Mouse (Mus musculus) neural tube, embryonic 12.5 days (tissue): ENCODE measurements around the gene Strip1. TPM values are rescaled to one million over a fixed set of nuclear protein-coding genes. Genes with fewer than 3 reads are reported as not detected.

Source experiments
- ATAC-seq: fragments of 200-750 bp; cut with Nextera tagmentation; 2 replicates; pipeline ENCODE4 v1.8.0; 2017; ENCODE audit warnings: low read depth, mild to moderate bottlenecking, moderate TSS enrichment, moderate library complexity; ENCODE audit not compliant: low FRiP score
- H3K27ac ChIP-seq: fragments of 300-500 bp; sonication (generic); 2 replicates; pipeline ENCODE4 v1.5.1; 2016
- H3K27me3 ChIP-seq: fragments of 300-500 bp; sonication (generic); replicated peaks from 2 replicates; pipeline ENCODE4 v1.6.1; 2016; ENCODE audit warnings: mild to moderate bottlenecking
- H3K36me3 ChIP-seq: fragments of 300-500 bp; sonication (generic); 2 replicates; pipeline ENCODE4 v1.6.1; 2016; ENCODE audit warnings: mild to moderate bottlenecking
- H3K4me1 ChIP-seq: fragments of 300-500 bp; sonication (generic); 2 replicates; pipeline ENCODE4 v1.6.1; 2016
- H3K4me2 ChIP-seq: fragments of 300-500 bp; sonication (generic); replicated peaks from 2 replicates; pipeline ENCODE4 v1.6.1; 2016; ENCODE audit warnings: mild to moderate bottlenecking
- H3K4me3 ChIP-seq: fragments of 300-500 bp; sonication (generic); 2 replicates; pipeline ENCODE4 v1.5.1; 2016
- H3K9ac ChIP-seq: fragments of 300-500 bp; sonication (generic); 2 replicates; pipeline ENCODE4 v1.6.1; 2016; ENCODE audit warnings: mild to moderate bottlenecking
- H3K9me3 ChIP-seq: fragments of 300-500 bp; sonication (generic); 2 replicates; pipeline ENCODE4 v1.6.1; 2016; ENCODE audit warnings: mild to moderate bottlenecking
- WGBS: fragments of 180-500 bp; shearing (Covaris S2); methylation state at CpG from one replicate; pipeline ENCODE4 v1.1.7; 2016; 5-methylcytosine and 5-hydroxymethylcytosine counted together
- polyA plus RNA-seq: library from polyadenylated mRNA; unstranded; fragments of >200 nt; fragmentation: Nextera tagmentation; extraction: Ambion mirVana; gene quantifications from 2 replicates; pipeline ENCODE4 v1.2.1, GENCODE M21; 2016

Strip1 gene
- polyA plus RNA-seq, 1 experiment from 2014 or later: 129 TPM

DNA sequence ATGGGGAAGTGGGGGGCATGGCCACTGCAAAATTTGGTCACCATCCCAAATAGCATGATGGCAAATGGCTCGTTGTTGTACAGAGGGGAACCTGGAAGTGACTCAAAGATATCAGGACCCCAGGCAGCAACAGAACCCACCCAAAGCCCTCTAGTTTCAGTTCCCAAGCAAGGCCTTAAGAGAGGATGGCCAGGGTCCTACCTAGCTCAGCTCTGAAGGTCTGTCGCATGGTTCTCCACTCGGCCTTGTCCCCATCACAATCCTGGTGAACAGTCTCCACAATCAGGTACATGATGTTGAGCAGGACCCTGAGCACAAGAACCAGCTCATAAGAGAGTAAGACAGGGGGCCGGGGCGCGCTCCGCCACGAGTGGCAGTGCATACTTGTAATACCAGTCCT is 7.1 kb downstream of the Strip1 start:
- Histone ChIP-seq H3K9me3 (no peaks in the 10 kb centered on the region), H3K9ac (no peak overlapping the region), H3K4me3 (no peak overlapping the region), H3K4me1 (0 out of 2 replicates have a peak, but pooled peaks cover 2% of the 10 kb centered on the region), H3K36me3 (peaks cover 85% of the 10 kb centered on the region), H3K27ac (no peak overlapping the region), H3K4me2 (no peak overlapping the region), H3K27me3 (no peaks in the 10 kb centered on the region)
- ATAC-seq: no peak
- WGBS: 96% methylated on average over 8 of the region's 8 CpGs

DNA sequence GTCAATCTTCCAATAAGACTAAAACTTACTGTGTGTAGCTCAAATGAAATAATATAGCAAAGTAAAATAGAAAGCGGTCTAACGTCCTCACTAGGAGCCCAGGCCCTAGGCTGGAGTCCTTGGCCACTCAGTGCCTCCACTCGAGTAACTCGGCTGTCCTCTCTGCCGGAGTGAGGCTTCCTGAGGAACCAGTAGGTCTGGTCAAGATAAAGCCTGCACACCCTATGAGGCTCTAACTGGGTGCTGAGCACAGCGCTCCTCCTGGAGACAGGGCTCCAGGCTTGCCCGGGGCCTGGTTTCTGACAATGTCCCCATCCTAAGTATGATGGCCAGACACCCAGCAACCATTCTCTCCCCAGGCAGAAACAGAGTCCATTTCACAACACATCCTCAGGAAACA is 9.0 kb downstream of the Strip1 start:
- no peak for ATAC-seq
- H3K36me3 ChIP-seq: peaks cover 97% of the 10 kb centered on the region
- H3K27ac ChIP-seq: no peak overlapping the region
- no peaks in the 10 kb centered on the region for H3K4me1 ChIP-seq
- no peak overlapping the region for H3K9ac ChIP-seq
- WGBS: 97% methylated on average over 7 of the region's 7 CpGs
- no peaks in the 10 kb centered on the region for H3K9me3 ChIP-seq
- H3K27me3 ChIP-seq: no peaks in the 10 kb centered on the region
- no peak overlapping the region for H3K4me3 ChIP-seq
- no peak overlapping the region for H3K4me2 ChIP-seq

DNA sequence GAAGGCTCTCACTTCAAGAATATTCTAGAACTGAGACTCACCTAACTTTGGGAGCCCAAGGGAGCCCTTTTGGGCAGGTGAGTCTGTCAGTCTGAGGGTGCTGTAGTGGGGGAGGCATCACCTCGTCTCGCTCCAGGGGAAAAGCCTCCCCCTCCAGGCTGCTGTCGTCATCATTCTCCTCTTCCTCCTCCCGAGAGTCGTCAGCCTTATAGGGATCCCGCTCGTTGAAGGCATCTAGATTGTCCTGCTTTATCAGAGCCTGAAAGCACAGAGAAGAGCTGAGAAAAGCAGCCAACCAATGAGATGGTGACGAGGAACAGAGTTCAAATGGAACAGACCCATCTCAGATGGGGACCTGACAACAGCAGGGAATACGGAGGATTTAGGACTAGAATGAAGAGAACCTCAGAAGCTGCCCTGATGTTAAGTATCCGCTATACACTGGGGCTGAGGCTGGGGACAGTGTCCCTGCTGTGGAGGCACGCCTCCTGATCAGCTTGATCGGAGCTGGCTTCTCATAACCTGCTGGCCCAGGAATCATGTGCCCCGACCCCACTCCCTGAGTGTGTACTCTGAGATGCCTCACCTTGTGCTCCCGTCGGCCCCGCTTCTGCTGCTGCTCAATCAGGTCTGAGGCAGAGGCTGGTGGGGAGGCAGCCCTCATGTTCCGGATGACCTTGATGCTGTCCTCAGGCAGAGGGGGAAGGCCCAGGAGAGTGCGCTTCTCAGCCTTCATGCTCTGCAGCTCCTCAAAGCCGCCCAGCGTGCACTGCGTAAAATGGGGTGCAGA is 10.0 kb downstream of the Strip1 start:
- H3K4me1 ChIP-seq: no peaks in the 10 kb centered on the region
- H3K4me3 ChIP-seq: no peak overlapping the region
- no peaks in the 10 kb centered on the region for H3K27me3 ChIP-seq
- no peak for ATAC-seq
- WGBS: 91% methylated on average over 21 of the region's 21 CpGs
- no peaks in the 10 kb centered on the region for H3K9me3 ChIP-seq
- peaks cover 97% of the 10 kb centered on the region for H3K36me3 ChIP-seq
- no peak overlapping the region for H3K4me2 ChIP-seq
- H3K27ac ChIP-seq: no peak overlapping the region
- no peak overlapping the region for H3K9ac ChIP-seq

DNA sequence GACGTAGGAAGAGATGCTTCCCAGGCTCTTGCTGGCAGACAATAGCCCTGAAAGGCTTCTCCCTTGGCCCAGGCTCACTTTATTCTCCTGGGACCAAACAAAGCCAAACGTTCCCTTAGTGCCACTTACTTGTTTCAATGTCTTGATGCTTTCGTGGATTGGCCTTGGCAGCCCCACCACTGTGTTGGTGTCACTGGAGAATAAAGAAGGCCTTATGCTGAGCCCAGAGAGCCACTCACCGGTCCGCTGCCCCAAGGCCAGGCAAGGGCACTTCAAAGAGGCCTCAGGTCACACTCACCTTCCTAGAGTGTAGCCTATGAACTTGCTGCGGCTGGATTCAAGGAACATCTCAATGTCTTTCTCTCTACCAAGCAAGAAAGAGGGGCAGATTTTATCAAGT is 11.6 kb downstream of the Strip1 start:
- WGBS: 90% methylated on average over 6 of the region's 6 CpGs
- H3K4me2 ChIP-seq: no peak overlapping the region
- H3K27me3 ChIP-seq: no peaks in the 10 kb centered on the region
- no peak overlapping the region for H3K27ac ChIP-seq
- H3K4me3 ChIP-seq: no peak overlapping the region
- no peaks in the 10 kb centered on the region for H3K9me3 ChIP-seq
- no peaks in the 10 kb centered on the region for H3K4me1 ChIP-seq
- no peak for ATAC-seq
- H3K36me3 ChIP-seq: peaks cover 97% of the 10 kb centered on the region
- no peak overlapping the region for H3K9ac ChIP-seq

DNA sequence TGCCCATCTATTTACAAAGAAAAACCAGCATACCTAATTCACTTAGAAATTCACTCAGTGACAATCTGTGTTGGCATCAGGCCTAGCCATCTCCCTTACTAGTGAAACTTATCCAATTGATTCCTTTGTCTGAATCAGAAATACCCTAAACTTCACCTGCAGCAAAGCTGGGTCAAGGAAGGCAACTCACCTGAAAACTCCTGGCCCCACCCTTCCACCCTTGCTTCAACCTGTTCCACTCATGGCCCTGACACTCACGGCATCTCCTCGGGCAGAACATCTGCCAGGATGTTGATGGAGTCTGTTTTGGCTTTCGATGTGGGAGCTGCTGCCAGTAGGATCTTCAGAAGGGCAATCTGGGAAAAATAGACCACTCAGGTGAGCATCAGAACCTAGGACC is 13.7 kb downstream of the Strip1 start:
- no peaks in the 10 kb centered on the region for H3K9me3 ChIP-seq
- H3K4me1 ChIP-seq: no peaks in the 10 kb centered on the region
- no peak for ATAC-seq
- no peak overlapping the region for H3K4me3 ChIP-seq
- peaks cover 97% of the 10 kb centered on the region for H3K36me3 ChIP-seq
- H3K27me3 ChIP-seq: no peaks in the 10 kb centered on the region
- 94% methylated on average over 3 of the region's 3 CpGs for WGBS
- H3K9ac ChIP-seq: no peak overlapping the region
- no peak overlapping the region for H3K27ac ChIP-seq
- H3K4me2 ChIP-seq: no peak overlapping the region

DNA sequence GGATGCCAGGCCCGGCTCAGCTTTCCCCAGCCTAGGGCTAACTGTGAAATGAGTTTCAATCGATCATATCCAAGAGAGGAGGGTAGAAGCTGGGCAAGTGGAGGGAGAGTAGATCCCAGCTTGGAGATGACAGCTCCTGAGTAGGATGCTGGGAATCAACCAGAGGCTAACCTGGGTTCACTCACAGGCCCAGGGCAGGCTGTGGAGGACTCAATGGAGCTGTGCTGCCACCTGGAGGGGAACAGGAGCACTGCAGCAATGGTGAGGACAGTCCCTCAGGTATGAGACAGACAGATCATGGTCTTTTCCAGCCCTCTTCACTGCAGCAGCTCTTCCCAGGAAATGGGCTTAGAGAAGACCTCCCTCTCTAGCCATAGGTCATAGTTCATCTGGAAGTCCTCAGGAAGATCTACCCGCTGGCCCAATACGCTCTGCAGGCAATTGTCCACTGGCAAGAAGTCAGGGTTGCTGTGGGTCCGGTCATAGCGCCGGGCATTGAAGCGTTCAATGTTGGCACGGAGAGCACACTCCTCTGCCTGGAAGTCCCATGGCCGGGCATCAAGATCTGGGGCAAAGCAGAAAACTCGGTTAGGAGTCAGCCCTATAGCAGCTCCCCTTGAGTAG is 18.5 kb downstream of the Strip1 start:
- H3K4me1 ChIP-seq: no peaks in the 10 kb centered on the region
- peak; percentile 64; the same call in 1 of the 2 replicates for ATAC-seq
- H3K9me3 ChIP-seq: no peaks in the 10 kb centered on the region
- H3K4me2 ChIP-seq: no peak overlapping the region
- no peak overlapping the region for H3K9ac ChIP-seq
- H3K4me3 ChIP-seq: no peak overlapping the region
- no peaks in the 10 kb centered on the region for H3K27me3 ChIP-seq
- peaks cover 77% of the 10 kb centered on the region for H3K36me3 ChIP-seq
- WGBS: 90% methylated on average over 11 of the region's 11 CpGs
- no peak overlapping the region for H3K27ac ChIP-seq

DNA sequence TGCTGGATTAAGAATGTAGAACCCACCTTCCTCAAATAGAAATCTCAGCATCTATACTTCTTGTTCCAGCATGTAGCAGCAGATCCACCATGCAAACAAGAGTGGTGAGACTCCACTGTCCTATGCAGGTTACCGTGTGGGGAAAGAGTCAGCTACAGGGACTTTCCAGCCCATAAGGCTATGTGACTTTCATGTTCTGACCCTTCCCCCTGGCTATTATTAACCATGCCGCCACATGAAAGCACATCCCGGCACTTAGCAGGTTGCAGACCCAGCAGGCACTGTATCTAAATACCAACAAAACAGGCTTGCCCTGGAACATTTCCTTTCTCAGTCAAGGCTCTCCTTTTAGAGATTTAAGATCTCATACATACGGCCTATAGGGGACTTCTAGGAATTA is 20.1 kb downstream of the Strip1 start:
- H3K27me3 ChIP-seq: no peaks in the 10 kb centered on the region
- no peak overlapping the region for H3K27ac ChIP-seq
- no peak for ATAC-seq
- no peak overlapping the region for H3K9ac ChIP-seq
- 72% methylated on average over 4 of the region's 4 CpGs for WGBS
- H3K4me1 ChIP-seq: no peaks in the 10 kb centered on the region
- H3K36me3 ChIP-seq: peaks cover 60% of the 10 kb centered on the region
- no peaks in the 10 kb centered on the region for H3K9me3 ChIP-seq
- no peak overlapping the region for H3K4me2 ChIP-seq
- H3K4me3 ChIP-seq: no peak overlapping the region

DNA sequence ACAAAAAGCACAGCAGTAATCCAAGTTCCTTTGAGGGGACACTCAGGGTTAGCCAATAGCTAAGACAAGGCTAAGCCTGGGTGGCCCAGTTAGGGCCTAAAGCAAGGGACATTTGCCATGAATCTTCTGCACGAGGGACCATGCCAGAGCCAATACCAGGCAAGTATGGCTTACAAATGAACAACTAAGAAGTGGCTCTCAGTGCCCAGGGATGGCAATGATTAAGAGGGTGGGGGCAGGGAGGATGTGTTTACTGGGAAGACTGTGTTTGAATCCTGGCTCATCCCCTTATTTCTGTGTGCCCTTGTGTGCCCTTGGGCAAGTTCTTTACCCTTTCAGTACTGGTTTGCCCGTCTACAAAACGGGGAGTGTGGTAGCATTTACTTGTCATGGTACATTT is 22.1 kb downstream of the Strip1 start:
- Histone ChIP-seq H3K36me3 (peaks cover 40% of the 10 kb centered on the region), H3K4me3 (no peak overlapping the region), H3K27me3 (no peaks in the 10 kb centered on the region), H3K4me1 (no peaks in the 10 kb centered on the region), H3K4me2 (no peak overlapping the region), H3K9me3 (no peaks in the 10 kb centered on the region), H3K9ac (no peak overlapping the region), H3K27ac (no peak overlapping the region)
- ATAC-seq: no peak
- 69% methylated on average over 3 of the region's 3 CpGs for WGBS

DNA sequence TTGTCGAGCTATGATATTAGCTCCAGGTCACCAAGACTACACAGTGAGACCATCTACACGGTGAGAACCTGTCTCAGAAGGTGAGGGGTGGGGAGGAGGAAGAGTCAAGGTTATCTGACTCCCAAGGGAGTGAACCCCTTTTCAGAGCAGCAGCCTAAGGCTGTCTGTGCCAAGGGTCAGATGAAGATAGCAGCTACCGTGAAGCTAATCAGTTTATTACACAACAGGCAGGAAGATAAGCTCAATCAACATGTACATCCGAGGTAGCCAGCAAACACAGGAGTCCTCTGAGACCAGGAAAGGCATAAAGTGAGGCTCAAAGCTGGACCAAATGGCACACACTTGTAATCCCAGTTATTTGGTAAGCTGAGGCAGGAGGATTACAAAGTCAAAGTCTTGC is 22.7 kb downstream of the Strip1 start:
- Histone ChIP-seq H3K36me3 (peaks cover 34% of the 10 kb centered on the region), H3K27me3 (0 out of 2 replicates have a peak, but pooled peaks cover 4% of the 10 kb centered on the region), H3K9ac (no peak overlapping the region), H3K4me2 (no peak overlapping the region), H3K27ac (no peak overlapping the region), H3K9me3 (no peaks in the 10 kb centered on the region), H3K4me3 (no peak overlapping the region), H3K4me1 (no peaks in the 10 kb centered on the region)
- no peak for ATAC-seq
- 77% methylated on average over 4 of the region's 4 CpGs for WGBS

DNA sequence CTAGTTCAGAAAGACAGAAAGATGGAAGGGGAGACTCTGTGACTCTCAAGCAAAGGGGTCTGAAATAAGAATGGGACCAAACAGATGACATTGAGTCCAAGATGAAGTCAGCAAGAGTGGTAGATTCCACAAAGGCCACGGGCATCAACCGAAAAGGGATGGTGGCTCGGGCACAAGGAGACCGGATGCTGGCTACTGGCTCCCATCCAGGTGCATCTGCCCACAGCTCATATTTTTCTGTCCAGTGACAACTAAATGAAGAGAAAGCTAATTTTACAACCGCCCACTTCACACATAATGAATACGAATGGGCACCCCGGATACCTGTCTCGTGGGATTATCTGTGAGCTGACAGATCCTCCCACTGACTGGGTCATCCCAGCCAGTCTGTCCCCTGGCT is 24.3 kb downstream of the Strip1 start:
- no peak overlapping the region for H3K27ac ChIP-seq
- 86% methylated on average over 8 of the region's 8 CpGs for WGBS
- no peak for ATAC-seq
- H3K27me3 ChIP-seq: 0 out of 2 replicates have a peak, but pooled peaks cover 4% of the 10 kb centered on the region
- H3K4me3 ChIP-seq: no peak overlapping the region
- H3K9ac ChIP-seq: no peak overlapping the region
- H3K4me1 ChIP-seq: no peaks in the 10 kb centered on the region
- no peak overlapping the region for H3K4me2 ChIP-seq
- no peaks in the 10 kb centered on the region for H3K9me3 ChIP-seq
- peaks cover 19% of the 10 kb centered on the region for H3K36me3 ChIP-seq

DNA sequence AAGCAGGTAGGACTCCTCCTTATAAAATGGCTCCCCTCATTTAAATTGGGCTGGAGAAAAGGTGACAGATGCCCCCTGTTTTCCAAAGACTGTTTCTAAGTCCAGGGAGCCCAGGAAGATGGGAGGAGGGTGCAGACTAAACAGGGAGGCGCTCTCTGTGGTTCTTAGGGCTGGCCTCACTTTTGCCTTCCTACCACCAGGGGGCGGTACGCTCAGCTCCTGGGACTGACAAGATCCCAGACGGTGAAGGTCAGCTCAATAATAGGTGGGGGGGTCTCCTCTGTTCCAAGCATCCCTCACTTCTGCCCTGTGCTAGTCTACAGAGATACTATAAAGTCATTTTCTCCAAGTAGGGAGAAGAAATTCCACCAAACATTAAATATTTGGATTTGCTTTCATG is 26.2 kb downstream of the Strip1 start:
- WGBS: 9% methylated on average over 4 of the region's 4 CpGs
- Histone ChIP-seq H3K4me1 (no peaks in the 10 kb centered on the region), H3K27me3 (peaks cover 10% of the 10 kb centered on the region), H3K4me2 (no peak overlapping the region), H3K9ac (no peak overlapping the region), H3K36me3 (no peaks in the 10 kb centered on the region), H3K4me3 (no peak overlapping the region), H3K27ac (no peak overlapping the region), H3K9me3 (no peaks in the 10 kb centered on the region)
- no peak for ATAC-seq

DNA sequence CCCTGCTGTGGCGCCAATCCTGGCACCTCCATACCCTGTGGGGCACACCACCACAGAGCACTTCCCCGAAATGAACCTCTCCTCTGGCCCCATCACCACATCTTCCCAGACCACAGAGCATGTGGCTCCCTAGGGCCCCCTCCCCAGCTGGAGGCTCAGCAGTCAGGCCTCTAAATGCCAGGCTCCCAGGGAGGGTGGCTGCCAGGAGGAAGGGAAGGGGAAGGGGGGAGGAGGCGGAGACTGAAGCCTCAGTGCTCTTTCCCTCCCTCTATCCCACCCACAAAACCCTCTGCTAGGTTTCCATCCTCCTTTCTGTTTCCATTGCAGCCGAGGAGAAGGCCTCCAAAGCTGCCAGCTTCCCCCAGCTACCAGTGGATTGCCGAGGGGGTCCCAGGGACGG is 31.4 kb downstream of the Strip1 start:
- ATAC-seq: no peak
- peaks cover 60% of the 10 kb centered on the region for H3K27me3 ChIP-seq
- WGBS: 50% methylated on average over 6 of the region's 6 CpGs

More for the DNA sequence above, 31.4 kb downstream of the Strip1 start:
- H3K9ac ChIP-seq: no peak overlapping the region
- peaks cover 14% of the 10 kb centered on the region for H3K4me1 ChIP-seq
- no peak overlapping the region for H3K27ac ChIP-seq
- H3K4me3 ChIP-seq: no peak overlapping the region
- H3K9me3 ChIP-seq: no peaks in the 10 kb centered on the region
- H3K36me3 ChIP-seq: no peaks in the 10 kb centered on the region
- no peak overlapping the region for H3K4me2 ChIP-seq
